Mouse (Mus musculus): ENCODE measurements at regions not wholly inside any gene's neighbourhood (a gene's known extent, or its start where the extent isn't known, plus 50 kb on each side); places are given as distances from the start of the nearest gene placed in this dataset.

GRCm38 (mm10) chr1:73668691-73669090 lies 455.6 kb downstream of the Tns1 start:
- Histone ChIP-seq H3K27me3 (ENCODE audit: control insufficient read depth, insufficient read depth, low read length) (no peaks in the 10 kb centered on the region), H3K79me2 (ENCODE audit: control insufficient read depth, insufficient read depth, low read length) (no peaks in the 10 kb centered on the region), H3K4me1 (ENCODE audit: control insufficient read depth, insufficient read depth, low read length) (peaks cover 6% of the 10 kb centered on the region; the same call in 1 of the 2 replicates), H3K9ac (ENCODE audit: low read depth, low read length) (no peak overlapping the region), H3K4me3 (ENCODE audit: insufficient read depth, low read depth, low read length) (no peak overlapping the region), H3K36me3 (ENCODE audit: control insufficient read depth, insufficient read depth, low read length) (no peaks in the 10 kb centered on the region), H3K27ac (replicated peaks; ENCODE audit: insufficient read depth, low read depth, low read length) (no peak overlapping the region)
- WGBS, result 92% methylated on average over 2 of the region's 2 CpGs
- TF ChIP-seq POLR2A (IDR thresholded peaks at IDR 0.05; ENCODE audit: extremely low read depth, insufficient read depth, low read length), result no peak
- TF ChIP-seq CTCF (IDR thresholded peaks at IDR 0.05; ENCODE audit: low read depth, low read length), result no peak
- no peak for DNase-seq (ENCODE audit: extremely low read depth, low read depth, low spot score)

DNA sequence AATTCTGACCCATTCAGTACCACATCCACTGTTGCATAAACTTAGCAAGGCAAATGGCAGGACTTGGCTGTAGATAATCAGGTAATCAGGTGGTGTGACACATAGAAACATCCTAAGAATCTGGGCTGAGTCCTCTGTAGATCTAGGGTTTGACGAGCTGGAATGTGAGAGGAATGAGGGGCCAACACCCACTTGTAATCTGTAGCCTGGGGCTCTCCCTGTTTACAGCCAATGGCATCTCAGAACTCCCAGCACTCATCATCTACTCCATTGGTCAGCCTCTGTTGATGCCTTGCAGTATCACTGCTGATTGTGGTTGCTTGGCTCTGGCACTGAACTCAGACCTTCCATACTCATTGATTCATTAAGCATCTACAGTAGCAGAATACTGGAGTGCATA lies 460.7 kb downstream of the Tns1 start:
- H3K27me3 ChIP-seq (ENCODE audit: control insufficient read depth, insufficient read depth, low read length), result no peaks in the 10 kb centered on the region
- H3K9ac ChIP-seq (ENCODE audit: low read depth, low read length), result no peak overlapping the region
- no peak overlapping the region for H3K4me3 ChIP-seq (ENCODE audit: insufficient read depth, low read depth, low read length)
- no peaks in the 10 kb centered on the region for H3K4me1 ChIP-seq (ENCODE audit: control insufficient read depth, insufficient read depth, low read length)
- H3K36me3 ChIP-seq (ENCODE audit: control insufficient read depth, insufficient read depth, low read length), result no peaks in the 10 kb centered on the region
- 50% methylated on average over 1 of the region's 1 CpGs for WGBS
- no peak for TF ChIP-seq CTCF (IDR thresholded peaks at IDR 0.05; ENCODE audit: low read depth, low read length)
- H3K27ac ChIP-seq (replicated peaks; ENCODE audit: insufficient read depth, low read depth, low read length), result no peak overlapping the region
- DNase-seq (ENCODE audit: extremely low read depth, low read depth, low spot score), result no peak
- H3K79me2 ChIP-seq (ENCODE audit: control insufficient read depth, insufficient read depth, low read length), result no peaks in the 10 kb centered on the region

GRCm38 (mm10) chr1:73645011-73645410 lies 479.2 kb downstream of the Tns1 start:
- TF ChIP-seq POLR2A (IDR thresholded peaks at IDR 0.05; ENCODE audit: extremely low read depth, insufficient read depth, low read length) (no peak), CTCF (IDR thresholded peaks at IDR 0.05; ENCODE audit: low read depth, low read length) (no peak)
- Histone ChIP-seq H3K9ac (ENCODE audit: low read depth, low read length) (no peak overlapping the region), H3K36me3 (ENCODE audit: control insufficient read depth, insufficient read depth, low read length) (no peaks in the 10 kb centered on the region), H3K27me3 (ENCODE audit: control insufficient read depth, insufficient read depth, low read length) (no peaks in the 10 kb centered on the region), H3K79me2 (ENCODE audit: control insufficient read depth, insufficient read depth, low read length) (no peaks in the 10 kb centered on the region), H3K4me3 (ENCODE audit: insufficient read depth, low read depth, low read length) (no peak overlapping the region), H3K27ac (replicated peaks; ENCODE audit: insufficient read depth, low read depth, low read length) (no peak overlapping the region), H3K4me1 (ENCODE audit: control insufficient read depth, insufficient read depth, low read length) (no peaks in the 10 kb centered on the region)
- WGBS, result 71% methylated on average over 3 of the region's 3 CpGs
- no peak for DNase-seq (ENCODE audit: extremely low read depth, low read depth, low spot score)

GRCm38 (mm10) chr1:73644394-73644793 lies 479.9 kb downstream of the Tns1 start:
- Histone ChIP-seq H3K27ac (replicated peaks; ENCODE audit: insufficient read depth, low read depth, low read length) (no peak overlapping the region), H3K9ac (ENCODE audit: low read depth, low read length) (no peak overlapping the region)
- WGBS, result 85% methylated on average over 5 of the region's 5 CpGs

DNA sequence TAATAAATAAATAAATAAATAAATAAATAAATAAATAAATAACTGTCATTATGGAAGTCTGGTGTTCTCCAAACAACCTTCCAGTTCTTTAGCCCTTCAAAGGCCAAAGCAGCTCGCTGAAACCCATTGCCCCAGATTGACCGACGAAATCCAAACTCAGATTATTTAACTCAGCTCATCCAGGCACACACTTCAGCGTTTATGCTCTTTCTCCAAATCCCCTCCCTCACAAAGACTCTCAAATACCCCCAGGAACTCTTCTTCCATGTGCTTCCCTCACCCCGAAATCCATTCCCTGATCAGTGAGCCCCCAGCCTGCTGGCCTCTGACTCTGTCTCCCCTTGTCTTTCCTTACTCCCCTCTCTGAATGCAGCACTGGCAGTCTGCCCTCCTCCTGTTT lies 480.8 kb downstream of the Tns1 start:
- no peaks in the 10 kb centered on the region for H3K36me3 ChIP-seq (ENCODE audit: control insufficient read depth, insufficient read depth, low read length)
- H3K79me2 ChIP-seq (ENCODE audit: control insufficient read depth, insufficient read depth, low read length), result no peaks in the 10 kb centered on the region
- H3K27me3 ChIP-seq (ENCODE audit: control insufficient read depth, insufficient read depth, low read length), result no peaks in the 10 kb centered on the region
- 81% methylated on average over 5 of the region's 5 CpGs for WGBS
- H3K9ac ChIP-seq (ENCODE audit: low read depth, low read length), result no peak overlapping the region
- TF ChIP-seq POLR2A (IDR thresholded peaks at IDR 0.05; ENCODE audit: extremely low read depth, insufficient read depth, low read length), result no peak
- no peak for TF ChIP-seq CTCF (IDR thresholded peaks at IDR 0.05; ENCODE audit: low read depth, low read length)
- H3K4me3 ChIP-seq (ENCODE audit: insufficient read depth, low read depth, low read length), result no peak overlapping the region
- H3K4me1 ChIP-seq (ENCODE audit: control insufficient read depth, insufficient read depth, low read length), result no peaks in the 10 kb centered on the region
- no peak overlapping the region for H3K27ac ChIP-seq (replicated peaks; ENCODE audit: insufficient read depth, low read depth, low read length)
- no peak for DNase-seq (ENCODE audit: extremely low read depth, low read depth, low spot score)

More at GRCm38 (mm10) chr1:73644394-73644793, 479.9 kb downstream of the Tns1 start:
- Histone ChIP-seq H3K27me3 (ENCODE audit: control insufficient read depth, insufficient read depth, low read length) (no peaks in the 10 kb centered on the region), H3K36me3 (ENCODE audit: control insufficient read depth, insufficient read depth, low read length) (no peaks in the 10 kb centered on the region), H3K79me2 (ENCODE audit: control insufficient read depth, insufficient read depth, low read length) (no peaks in the 10 kb centered on the region), H3K4me3 (ENCODE audit: insufficient read depth, low read depth, low read length) (no peak overlapping the region), H3K4me1 (ENCODE audit: control insufficient read depth, insufficient read depth, low read length) (no peaks in the 10 kb centered on the region)
- no peak for DNase-seq (ENCODE audit: extremely low read depth, low read depth, low spot score)
- TF ChIP-seq CTCF (IDR thresholded peaks at IDR 0.05; ENCODE audit: low read depth, low read length) (no peak), POLR2A (IDR thresholded peaks at IDR 0.05; ENCODE audit: extremely low read depth, insufficient read depth, low read length) (no peak)

DNA sequence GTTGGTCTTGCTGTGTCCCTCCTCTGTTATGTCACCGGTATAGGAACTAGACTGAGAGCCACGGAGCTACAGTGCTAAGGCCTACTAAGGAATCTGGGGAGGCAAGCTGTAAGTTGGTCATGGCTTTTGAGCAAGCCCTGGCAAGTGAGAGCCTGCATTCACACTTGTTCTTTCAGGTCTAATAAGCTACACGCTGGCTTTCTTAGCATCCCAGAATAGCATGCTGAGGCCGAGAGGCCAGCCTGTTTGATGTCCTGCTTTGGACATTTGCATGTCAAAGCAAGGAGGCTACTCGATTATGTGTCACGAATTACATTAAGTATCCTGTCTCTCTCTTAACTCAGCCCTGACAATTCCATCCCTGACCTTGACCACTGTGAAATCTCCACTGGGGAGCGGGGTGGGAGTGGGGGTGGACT lies 481.5 kb downstream of the Tns1 start:
- Histone ChIP-seq H3K4me1 (ENCODE audit: control insufficient read depth, insufficient read depth, low read length) (no peaks in the 10 kb centered on the region), H3K36me3 (ENCODE audit: control insufficient read depth, insufficient read depth, low read length) (no peaks in the 10 kb centered on the region), H3K79me2 (ENCODE audit: control insufficient read depth, insufficient read depth, low read length) (no peaks in the 10 kb centered on the region), H3K4me3 (ENCODE audit: insufficient read depth, low read depth, low read length) (no peak overlapping the region), H3K27me3 (ENCODE audit: control insufficient read depth, insufficient read depth, low read length) (no peaks in the 10 kb centered on the region), H3K27ac (replicated peaks; ENCODE audit: insufficient read depth, low read depth, low read length) (no peak overlapping the region), H3K9ac (ENCODE audit: low read depth, low read length) (no peak overlapping the region)
- 77% methylated on average over 7 of the region's 7 CpGs for WGBS
- DNase-seq (ENCODE audit: extremely low read depth, low read depth, low spot score), result no peak
- no peak for TF ChIP-seq CTCF (IDR thresholded peaks at IDR 0.05; ENCODE audit: low read depth, low read length)
- TF ChIP-seq POLR2A (IDR thresholded peaks at IDR 0.05; ENCODE audit: extremely low read depth, insufficient read depth, low read length), result no peak

Measured in liver, adult 2 months (tissue).